Mouse (Mus musculus) heart, embryonic 16.5 days (tissue): Measurements from ENCODE around the gene Gm3460. TPM values are rescaled to one million over a fixed set of nuclear protein-coding genes. Genes with fewer than 3 reads are reported as not detected.
A peak's percentile ranks its signal among the peaks of the same experiment; 100 is the strongest.
"Not testable (repeated sequence)": the region's sequence is repeated elsewhere in the genome, so short reads cannot be mapped to it uniquely, and the experiment has no call there.

Source experiments
- ATAC-seq: fragments of 200-750 bp; cut with Nextera tagmentation; replicated peaks from 2 replicates; pipeline ENCODE4 v1.8.0; 2017; ENCODE audit warnings: moderate number of reproducible peaks; ENCODE audit not compliant: insufficient read depth, low FRiP score; ENCODE audit errors: extremely low read depth
- H3K27ac ChIP-seq: fragments of 300-500 bp; sonication (generic); 2 replicates; pipeline ENCODE4 v1.5.1; 2014; ENCODE audit warnings: mild to moderate bottlenecking, low read length, control low read depth, moderate library complexity
- H3K27me3 ChIP-seq: fragments of 300-500 bp; sonication (generic); 2 replicates; pipeline ENCODE4 v1.6.1; 2014; ENCODE audit warnings: low read length, mixed read lengths; ENCODE audit not compliant: control insufficient read depth, insufficient read depth
- H3K36me3 ChIP-seq: fragments of 300-500 bp; sonication (generic); 2 replicates; pipeline ENCODE4 v1.6.1; 2014; ENCODE audit not compliant: control insufficient read depth, insufficient read depth
- H3K4me1 ChIP-seq: fragments of 300-500 bp; sonication (generic); 2 replicates; pipeline ENCODE4 v1.6.1; 2014; ENCODE audit warnings: low read length, mixed read lengths; ENCODE audit not compliant: control insufficient read depth, insufficient read depth
- H3K4me2 ChIP-seq: fragments of 300-500 bp; sonication (generic); 2 replicates; pipeline ENCODE4 v1.6.1; 2014; ENCODE audit warnings: low read depth, mild to moderate bottlenecking, control low read depth, low read length
- H3K4me3 ChIP-seq: fragments of 300-500 bp; sonication (generic); 2 replicates; pipeline ENCODE4 v1.5.1; 2014; ENCODE audit warnings: mild to moderate bottlenecking, control low read depth, low read length
- H3K9ac ChIP-seq: fragments of 300-500 bp; sonication (generic); 2 replicates; pipeline ENCODE4 v1.6.1; 2014; ENCODE audit warnings: low read length, control low read depth
- H3K9me3 ChIP-seq: fragments of 300-500 bp; sonication (generic); replicated peaks from 2 replicates; pipeline ENCODE4 v1.6.1; 2016; ENCODE audit warnings: low read length; ENCODE audit not compliant: control insufficient read depth
- WGBS: fragments of 180-500 bp; shearing (Covaris S2); extraction: QIAGEN DNeasy Blood & Tissue Kit; methylation state at CpG from one replicate; pipeline ENCODE4 v1.1.7; 2014; 5-methylcytosine and 5-hydroxymethylcytosine counted together
- polyA plus RNA-seq: library from polyadenylated mRNA; unstranded; fragments of >200 nt; fragmentation: Nextera tagmentation; extraction: Ambion mirVana; gene quantifications from 2 replicates; pipeline ENCODE4 v1.2.1, GENCODE M21; 2015

Gm3460 gene
- polyA plus RNA-seq: 0.26 TPM in 1 of 2 replicates, not detected in the other

DNA sequence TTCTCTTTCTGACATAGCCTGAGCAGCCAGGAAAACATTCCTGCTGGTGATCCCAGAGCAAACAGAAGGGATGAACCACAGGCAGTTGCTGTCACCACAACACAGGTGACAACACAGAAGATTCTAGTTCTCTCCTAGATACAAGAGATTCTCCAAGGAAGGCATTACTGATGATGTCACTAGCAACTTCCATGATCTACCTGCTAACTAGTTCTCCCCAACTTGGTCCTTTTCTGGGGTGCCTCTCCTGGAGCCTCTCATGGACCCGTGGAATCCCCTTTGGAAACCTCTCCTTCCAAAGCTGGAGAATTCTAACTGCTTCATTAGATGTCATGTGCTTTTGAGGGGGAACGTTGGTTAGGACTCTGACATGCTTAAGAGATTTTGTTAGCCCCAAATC is at the start of gene Gm3460:
Gm3460 (minus strand) TSS at position 101 of the 400 bp plus-strand sequence.
- not testable (repeated sequence) for H3K4me1 ChIP-seq, H3K9me3 ChIP-seq, ATAC-seq, H3K9ac ChIP-seq, H3K4me2 ChIP-seq, H3K27me3 ChIP-seq, H3K27ac ChIP-seq, H3K36me3 ChIP-seq, H3K4me3 ChIP-seq
- WGBS: 60% methylated on average over 1 of the region's 2 CpGs

DNA sequence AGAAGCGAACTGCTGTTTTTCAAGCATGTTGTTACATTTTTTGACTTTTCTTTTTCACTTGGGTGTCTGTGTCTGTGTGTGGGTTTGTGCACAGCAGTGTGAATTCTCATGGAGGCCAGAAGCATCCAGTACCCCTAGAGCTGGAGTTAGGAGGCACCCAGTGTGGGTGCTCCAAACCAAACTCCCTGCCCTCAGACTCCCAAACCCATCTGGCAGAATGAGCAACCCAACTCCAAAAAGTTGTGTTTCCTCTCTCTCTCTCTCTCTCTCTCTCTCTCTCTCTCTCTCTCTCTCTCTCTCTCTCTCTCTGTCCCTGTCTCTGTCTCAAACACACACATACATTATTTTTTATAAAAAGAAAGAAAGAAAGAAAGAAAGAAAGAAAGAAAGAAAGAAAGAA is 15.8 kb downstream of the Gm3460 start:
- H3K27me3 ChIP-seq, H3K4me2 ChIP-seq, H3K4me3 ChIP-seq, H3K4me1 ChIP-seq, ATAC-seq, H3K9me3 ChIP-seq, H3K9ac ChIP-seq, H3K27ac ChIP-seq, H3K36me3 ChIP-seq: not testable (repeated sequence)
- no CpG with 5 or more reads among the region's 1 CpGs for WGBS

DNA sequence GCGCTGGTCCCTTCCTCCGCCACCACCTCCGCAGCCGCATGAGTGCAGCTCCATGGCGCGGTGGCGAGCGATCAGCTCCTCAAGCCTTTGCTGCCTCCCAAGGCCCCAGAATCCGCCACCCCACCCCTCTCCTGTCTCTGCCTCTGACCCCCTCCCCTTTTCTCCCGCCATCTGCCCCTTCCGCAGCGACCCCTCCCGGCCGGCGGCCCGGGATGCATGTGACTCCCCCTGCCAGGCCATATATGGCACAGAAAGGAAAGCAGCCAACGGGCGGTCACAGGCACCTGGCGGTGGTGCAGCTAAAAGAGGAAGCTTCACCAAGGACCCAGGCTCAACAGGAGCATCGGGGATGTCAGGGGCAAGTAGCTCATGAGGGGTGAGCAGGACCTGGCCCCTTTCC is 17.2 kb downstream of the Gm3460 start:
- Histone ChIP-seq H3K9ac (0 out of 2 replicates have a peak overlapping the region, but pooled peaks have one; percentile 20), H3K4me2 (peak overlapping the region; percentile 62), H3K4me3 (peak overlapping the region; percentile 43)
- not testable (repeated sequence) for ATAC-seq, H3K36me3 ChIP-seq, H3K9me3 ChIP-seq, H3K27ac ChIP-seq, H3K27me3 ChIP-seq, H3K4me1 ChIP-seq
- WGBS: 1% methylated on average over 20 of the region's 20 CpGs

DNA sequence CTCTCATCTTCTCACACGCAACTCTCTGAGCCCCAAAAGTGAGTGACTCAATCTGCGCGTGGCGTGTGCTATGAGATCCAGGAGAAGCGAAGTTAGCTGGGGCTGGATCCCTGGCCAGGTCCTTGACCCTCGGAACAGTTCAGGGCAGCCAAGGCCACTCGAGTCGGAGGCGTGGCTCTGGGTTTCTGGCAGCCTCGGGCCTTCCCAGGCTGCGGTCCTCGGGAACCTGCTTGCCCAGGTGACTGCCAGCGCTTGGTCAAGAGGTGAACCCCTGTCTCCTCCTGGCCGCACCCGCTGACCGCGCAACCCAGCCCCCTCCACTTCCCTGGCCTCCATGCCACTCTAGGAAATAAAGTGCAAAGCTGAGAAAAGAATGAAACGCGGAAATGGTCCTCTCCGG is 17.7 kb downstream of the Gm3460 start:
- Histone ChIP-seq H3K9ac (peak overlapping the region; percentile 29; the same call in 1 of the 2 replicates), H3K4me3 (peak overlapping the region; percentile 43), H3K4me2 (peak overlapping the region; percentile 62)
- H3K9me3 ChIP-seq, H3K27me3 ChIP-seq, H3K27ac ChIP-seq, H3K4me1 ChIP-seq, ATAC-seq, H3K36me3 ChIP-seq: not testable (repeated sequence)
- WGBS: 10% methylated on average over 17 of the region's 20 CpGs

DNA sequence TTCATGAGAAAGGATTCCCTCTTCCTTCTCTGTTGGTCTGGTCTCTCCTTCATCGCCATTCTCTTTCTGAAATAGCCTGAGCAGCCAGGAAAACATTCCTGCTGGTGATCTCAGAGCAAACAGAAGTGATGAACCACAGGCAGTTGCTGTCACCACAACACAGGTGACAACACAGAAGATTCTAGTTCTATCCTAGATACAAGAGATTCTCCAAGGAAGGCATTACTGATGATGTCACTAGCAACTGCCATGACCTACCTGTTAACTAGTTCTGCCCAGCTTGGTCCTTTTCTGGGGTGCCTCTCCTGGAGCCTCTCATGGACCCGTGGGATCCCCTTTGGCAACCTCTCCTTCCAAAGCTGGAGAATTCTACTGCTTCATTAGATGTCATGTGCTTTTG is 31.7 kb downstream of the Gm3460 start, which contains the start of gene Gm3629:
Gm3629 (minus strand) TSS at position 101 of the 400 bp plus-strand sequence.
- H3K4me3 ChIP-seq, H3K27me3 ChIP-seq, H3K4me1 ChIP-seq, H3K27ac ChIP-seq, H3K36me3 ChIP-seq, H3K4me2 ChIP-seq, ATAC-seq, H3K9me3 ChIP-seq, H3K9ac ChIP-seq: not testable (repeated sequence)
- 23% methylated on average over 1 of the region's 2 CpGs for WGBS

Other genes with a start within 250 kb of the Gm3460 start
- not detected in 2 replicates for gene Gm16440, start 232.1 kb downstream of the Gm3460 start, polyA plus RNA-seq
- gene Gm3591, start 209.9 kb downstream of the Gm3460 start, polyA plus RNA-seq: 1.9 and 3.7 TPM in 2 replicates
- gene Gm3594, start 177.8 kb downstream of the Gm3460 start, polyA plus RNA-seq: not detected in 2 replicates
- not detected in 2 replicates for gene Gm8356, start 85.1 kb downstream of the Gm3460 start, polyA plus RNA-seq
- gene Gm3629, start 31.8 kb downstream of the Gm3460 start, polyA plus RNA-seq: 0.29 and 0.80 TPM in 2 replicates
- gene Gm10251, start 61.8 kb upstream of the Gm3460 start, polyA plus RNA-seq: not detected in 2 replicates
- not detected in 2 replicates for gene Gm8050, start 97.8 kb upstream of the Gm3460 start, polyA plus RNA-seq
- 6.1 and 10.1 TPM in 2 replicates for gene Gm3636, start 119.9 kb upstream of the Gm3460 start, polyA plus RNA-seq
- gene Gm8362, start 152.0 kb upstream of the Gm3460 start, polyA plus RNA-seq: not detected in 2 replicates
- gene Gm3642, start 217.9 kb upstream of the Gm3460 start, polyA plus RNA-seq: not detected in 2 replicates